Mouse (Mus musculus): ENCODE data around the gene Mettl5. TPM values are rescaled to one million over a fixed set of nuclear protein-coding genes. Genes with fewer than 3 reads are reported as not detected.
A peak's percentile ranks its signal among the peaks of the same experiment; 100 is the strongest.
"Not testable (repeated sequence)": the region's sequence is repeated elsewhere in the genome, so short reads cannot be mapped to it uniquely, and the experiment has no call there.

Gene Mettl5
- total RNA-seq (2021), result 10 to 100 TPM; 12.8 to 12.9 TPM

DNA sequence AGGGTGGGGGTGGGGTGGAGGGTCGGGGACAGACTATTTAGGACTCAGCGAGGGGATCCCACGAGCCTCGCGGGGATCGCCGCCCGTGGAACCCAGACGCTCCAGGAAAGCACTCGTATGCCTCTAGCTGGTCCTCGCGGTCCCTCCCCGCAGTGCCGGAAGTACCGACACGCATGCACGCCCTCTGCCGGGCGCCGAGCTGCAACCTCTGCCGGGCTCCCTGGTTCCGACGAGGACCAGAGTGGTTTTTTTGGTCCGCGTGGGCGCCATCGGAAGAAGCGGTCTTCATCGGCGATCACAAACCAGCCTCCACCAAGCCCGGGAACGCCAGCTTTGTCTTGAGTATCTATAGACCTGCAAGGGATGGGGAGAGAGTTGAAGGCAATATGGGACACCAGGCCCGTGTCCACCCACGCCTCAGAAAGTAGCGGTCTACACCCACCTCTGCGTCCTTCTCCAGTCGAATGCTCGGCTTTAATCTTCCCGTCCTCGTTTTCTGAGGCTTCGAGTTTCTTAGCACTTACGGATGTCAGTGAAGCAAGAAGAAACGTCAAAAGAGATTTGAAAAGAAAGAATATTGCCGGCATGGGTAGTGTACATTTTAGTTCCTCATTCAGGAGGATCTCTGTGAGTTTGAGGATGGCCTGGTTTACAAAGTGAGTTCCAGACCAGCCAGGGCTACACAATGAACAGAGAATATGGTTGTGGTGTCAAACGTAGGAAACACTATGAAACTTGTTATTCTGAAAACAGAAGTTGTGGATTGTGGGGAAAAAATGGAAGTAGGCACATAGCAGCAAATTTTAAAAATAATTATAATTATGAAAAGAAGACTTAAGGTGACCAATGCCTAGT, at the start of gene Mettl5:
Mettl5 (minus strand) TSS at position 165 of the 855 bp plus-strand sequence.
- DNase-seq, result peak; percentile 83 to 84

DNA sequence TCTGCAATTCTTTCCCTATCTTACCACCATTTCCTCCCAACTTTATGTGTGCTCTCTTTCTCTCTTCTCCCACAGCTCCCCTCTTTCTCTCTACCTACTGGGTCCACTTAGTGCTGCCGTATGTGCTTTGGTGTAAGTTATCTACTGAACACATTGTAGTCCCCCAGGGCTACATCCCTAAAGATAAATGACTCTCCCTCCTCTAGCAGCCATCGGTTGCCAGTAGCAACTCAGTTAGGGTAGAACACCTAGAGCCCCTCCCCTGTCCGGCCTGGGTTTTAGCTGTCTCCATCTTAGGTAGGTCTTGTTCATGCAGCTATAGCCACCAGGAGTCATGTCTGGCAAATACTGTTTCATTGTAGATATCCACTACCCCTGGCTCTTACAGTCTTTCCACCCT, 39.5 kb upstream of the Mettl5 start:
- DNase-seq, result no peak

DNA sequence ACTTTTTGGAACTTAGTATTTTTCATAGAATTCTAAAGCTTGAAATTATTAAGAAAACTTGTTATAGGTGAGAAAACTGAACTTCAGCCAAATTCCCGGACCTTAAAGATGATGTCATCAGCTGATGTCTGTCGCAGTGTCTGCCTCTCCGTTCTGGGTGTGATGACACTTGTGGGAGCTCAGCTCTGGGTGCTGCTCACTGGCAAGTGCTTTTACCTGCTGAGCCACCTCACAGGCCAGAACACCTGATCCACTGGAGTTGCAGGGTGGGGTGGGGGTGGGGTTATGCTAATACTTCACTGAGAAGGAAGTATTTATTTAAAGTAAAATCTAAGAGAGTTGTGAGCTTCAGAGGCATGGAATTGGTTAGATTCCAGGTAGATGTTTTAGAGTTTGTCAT, 31.9 kb upstream of the Mettl5 start:
- no peak for DNase-seq

DNA sequence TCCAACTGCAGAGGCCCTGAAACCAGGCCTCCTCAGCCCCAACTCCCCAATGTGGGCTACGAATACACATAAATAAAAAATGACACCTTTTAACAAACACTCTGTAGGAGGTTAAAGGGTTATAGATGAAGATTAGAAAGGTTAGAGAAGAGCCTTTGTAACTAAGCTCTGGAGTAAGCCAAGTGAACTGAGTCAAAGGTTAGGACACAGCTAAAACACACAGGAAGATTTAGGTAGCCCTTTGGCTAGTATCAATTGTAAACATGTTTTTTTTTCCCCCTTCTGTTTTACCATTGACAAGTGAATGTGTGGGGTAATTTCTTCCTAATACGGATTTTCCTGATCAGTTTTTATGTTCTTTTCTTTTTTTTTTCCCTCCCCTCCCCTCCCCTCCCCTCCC, 27.4 kb upstream of the Mettl5 start:
- no peak for DNase-seq

DNA sequence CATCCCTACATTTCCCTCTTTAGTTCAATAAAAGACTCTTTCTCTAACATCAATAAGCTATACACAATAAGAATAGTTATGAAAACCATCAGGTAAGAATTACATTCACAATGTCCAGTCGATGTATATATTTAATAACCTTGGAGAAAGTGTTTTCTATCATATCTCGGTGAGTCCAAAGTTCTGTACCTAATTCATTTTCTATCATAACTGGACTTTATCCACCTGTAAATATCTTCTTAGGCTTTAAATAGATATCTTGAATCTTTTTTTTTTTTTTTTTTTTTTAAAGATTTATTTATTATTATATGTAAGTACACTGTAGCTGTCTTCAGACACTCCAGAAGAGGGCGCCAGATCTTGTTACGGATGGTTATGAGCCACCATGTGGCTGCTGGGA, 22.0 kb upstream of the Mettl5 start:
- DNase-seq, result not testable (repeated sequence)

DNA sequence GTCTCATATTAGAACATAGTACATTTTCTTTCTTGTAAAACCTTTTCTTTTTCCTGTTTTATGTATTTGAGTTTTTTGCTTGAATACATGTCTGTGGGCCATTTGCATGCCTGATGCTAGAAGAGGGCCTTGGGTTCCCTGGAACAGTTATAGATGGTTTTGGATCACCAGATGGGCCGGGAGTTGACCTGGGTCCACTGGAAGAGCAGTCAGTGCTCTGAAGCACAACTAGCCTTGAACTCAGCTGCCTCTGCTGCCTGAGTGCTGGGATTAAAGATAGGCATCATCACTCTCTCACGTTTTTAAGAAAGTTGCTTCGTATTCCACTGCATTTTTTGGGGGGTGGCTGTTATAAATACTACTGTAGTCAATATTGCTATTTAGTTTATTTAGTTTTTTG, 18.1 kb upstream of the Mettl5 start:
- DNase-seq, result no peak

DNA sequence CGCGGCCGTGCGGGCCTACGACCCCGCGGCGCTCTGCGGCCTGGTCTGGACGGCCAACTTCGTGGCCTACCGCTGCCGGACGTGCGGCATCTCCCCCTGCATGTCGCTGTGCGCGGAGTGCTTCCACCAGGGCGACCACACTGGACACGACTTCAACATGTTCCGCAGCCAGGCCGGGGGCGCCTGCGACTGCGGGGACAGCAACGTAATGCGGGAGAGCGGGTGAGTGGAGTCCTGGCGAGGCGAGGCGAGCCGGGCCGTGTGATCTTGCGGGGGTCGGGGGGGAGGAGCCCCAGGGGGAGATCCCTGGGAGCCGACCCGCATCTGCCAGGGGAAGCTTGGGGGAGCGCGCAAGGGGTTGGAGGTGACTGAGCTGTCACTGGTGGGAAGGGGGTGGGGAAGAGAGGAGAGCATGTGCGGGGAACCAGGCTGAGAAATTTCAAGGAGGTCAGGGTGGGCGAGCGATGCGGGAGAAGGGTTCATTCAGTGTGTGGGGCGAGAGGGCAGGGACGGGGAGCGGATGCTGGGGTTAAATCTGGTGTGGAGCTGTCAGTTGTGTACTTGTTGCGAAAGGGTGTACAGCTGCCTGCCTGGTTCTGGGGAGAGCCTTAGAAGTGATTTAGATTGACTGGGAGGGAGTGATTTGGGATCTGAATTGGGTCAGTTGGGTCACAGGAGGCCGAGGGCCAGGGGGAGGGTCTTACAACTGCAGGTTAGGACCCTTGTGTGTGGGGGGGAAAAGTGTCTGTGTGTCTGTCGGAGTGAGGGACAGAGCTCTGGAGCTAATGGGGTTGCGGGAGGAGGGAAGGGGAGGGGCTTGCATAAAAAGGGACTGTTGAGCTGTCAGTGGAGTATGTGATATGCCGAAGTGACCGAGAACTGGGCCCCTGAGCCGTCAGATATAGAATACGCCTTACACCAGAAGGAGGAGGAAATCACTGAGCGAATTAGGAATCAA, 12.5 kb upstream of the Mettl5 start:
- peak; percentile 45 to 46 for DNase-seq

DNA sequence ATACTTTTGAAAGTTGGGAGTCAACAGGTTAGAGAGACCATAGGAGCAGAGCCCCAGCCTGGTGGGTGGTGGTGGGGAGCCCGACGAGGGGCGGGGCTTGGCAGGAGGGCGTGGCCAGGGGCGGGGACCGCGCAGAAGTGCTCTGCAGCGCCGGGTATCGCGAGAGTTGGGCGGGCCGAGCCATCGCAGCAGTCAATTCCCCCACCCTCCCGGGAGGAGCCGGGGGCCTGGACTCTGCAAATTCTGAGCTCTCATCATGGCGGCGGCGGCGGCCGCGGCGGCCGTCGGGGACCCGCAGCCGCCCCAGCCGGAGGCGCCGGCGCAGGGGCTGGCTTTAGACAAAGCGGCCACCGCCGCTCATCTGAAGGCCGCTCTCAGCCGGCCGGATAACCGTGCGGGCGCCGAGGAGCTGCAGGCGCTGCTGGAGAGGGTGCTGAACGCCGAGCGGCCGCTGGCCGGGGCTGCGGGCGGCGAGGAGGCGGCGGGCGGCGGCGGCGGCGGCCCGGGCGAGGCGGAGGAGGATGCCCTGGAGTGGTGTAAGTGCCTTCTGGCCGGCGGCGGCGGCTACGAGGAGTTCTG, 11.7 kb upstream of the Mettl5 start, which contains the start of gene Ubr3:
Ubr3 (plus strand) TSS at position 208 of the 579 bp plus-strand sequence.
- DNase-seq, result peak; percentile 96

DNA sequence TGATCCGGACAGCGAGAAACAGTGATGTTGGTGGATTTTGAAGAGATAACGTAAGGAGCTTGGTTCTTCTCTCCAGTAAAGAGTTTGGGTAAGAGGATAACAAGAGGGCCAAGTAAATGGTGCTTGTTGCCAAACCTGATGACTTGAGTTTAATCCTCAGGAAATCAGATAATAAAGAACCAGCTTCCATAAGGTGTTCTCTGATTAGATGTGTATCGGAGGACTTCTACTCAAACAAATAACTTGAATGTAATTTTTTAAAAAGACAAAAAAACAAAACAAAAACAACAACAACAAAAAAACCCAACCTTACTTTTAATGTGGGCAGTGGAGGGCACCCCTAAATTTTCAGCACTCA, 10.8 kb upstream of the Mettl5 start:
- no peak for DNase-seq

DNA sequence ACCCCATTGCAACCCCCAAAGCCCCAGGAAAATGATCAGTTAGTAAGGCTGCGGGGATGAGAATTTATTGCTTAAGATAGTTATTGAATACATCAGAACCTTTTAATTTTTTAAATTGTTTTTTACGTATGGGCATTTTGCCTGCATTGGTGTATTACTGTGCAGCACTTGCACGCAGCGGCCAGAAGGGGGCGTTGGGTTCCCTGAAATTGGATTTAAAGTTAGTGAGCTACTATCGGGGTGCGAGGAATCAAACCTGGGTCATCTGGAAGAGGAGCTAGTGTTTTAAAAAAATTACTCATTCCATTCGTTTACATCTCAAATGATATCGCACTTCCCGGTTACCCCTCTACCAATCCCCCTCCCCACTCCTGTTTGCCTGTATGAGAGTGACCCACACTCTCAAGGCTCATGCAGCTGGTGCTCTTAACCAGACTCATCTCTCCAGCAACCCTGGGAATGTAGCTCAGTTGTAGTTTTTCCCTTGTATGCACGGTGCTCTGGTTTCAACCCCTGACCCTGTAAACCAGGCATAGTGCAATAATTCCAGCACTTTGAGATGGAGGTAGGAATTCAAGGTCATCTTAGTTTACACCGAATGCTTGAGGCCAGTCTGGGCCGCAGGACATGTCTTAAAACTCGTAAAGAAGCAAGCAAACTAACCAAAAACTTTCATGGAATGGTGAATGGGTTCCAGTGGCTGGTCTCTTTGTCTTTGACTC, 10.2 kb upstream of the Mettl5 start:
- no peak for DNase-seq

DNA sequence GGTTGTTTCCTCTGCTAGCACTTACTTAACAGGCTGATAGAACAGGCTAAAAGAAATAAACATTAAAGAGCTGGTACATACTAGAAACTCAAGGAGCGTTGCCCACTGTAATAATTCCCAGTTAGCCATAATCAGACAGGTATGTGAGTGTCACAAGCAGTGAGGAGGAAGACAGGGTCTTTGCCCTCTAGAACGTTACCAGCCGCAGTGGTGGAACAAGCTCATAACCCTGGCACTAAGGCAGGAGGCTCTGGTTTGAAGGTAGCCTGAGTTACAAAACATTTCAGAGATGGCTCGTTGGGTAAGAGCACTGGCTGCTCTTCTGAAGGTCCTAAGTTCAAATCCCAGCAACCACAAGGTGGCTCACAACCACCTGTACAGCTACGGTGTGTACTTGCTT, 8.5 kb upstream of the Mettl5 start:
- no peak for DNase-seq

DNA sequence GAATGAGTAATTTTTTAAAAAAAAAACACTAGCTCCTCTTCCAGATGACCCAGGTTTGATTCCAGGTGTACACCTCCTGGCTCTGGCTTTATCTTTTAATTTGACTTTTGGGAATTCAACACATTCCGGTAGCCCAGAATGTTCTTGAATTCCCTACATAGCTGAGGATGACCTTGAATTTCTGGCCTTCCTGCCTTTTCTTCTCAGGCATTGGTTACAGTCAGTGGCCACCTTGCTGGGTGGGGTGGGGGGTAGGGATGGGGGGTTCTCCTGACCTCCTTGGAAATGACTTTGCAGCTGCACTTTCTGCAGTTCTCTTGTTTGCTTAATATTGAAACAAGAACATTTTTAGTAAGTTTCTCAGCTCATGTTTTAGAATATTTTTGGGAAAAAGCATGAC, 7.7 kb upstream of the Mettl5 start:
- DNase-seq, result no peak

DNA sequence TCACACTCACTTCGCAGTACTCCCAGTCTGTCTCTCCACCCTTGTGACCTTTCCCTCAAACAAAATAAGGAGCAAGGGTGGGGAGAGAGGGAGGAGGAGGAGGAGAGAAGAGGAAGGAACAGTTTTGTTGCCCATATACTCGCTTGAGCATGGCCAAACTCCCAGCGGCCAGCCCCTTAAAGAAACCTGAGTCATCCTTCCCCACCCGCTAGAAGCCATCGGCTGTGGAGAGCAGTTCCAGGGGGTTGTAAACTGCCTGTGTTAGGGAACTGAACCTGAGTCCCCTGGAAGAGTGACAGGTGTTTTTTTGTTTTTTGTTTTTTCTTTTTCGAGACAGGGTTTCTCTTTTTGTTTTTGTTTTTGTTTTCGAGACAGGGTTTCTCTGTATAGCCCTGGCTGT, 5.4 kb upstream of the Mettl5 start:
- DNase-seq, result no peak

DNA sequence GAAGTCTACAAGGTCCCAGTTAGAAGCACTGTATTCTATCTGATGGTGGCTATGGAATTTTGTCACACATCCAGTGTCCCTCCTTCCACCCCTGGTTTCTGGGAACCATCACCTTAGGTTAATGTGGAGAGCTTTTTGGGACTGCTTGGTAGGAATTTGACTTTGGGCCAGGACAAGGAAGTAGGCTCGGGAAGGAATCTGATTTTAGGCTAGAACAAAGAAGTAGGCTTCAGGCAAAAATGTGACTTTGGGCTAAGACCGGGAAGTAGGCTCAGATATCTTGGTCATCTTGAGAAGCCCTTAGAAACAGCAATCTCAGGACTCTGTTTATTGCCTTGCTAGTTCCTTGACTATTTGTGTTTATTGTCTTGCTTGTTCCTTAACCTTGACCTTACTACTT, 3.5 kb upstream of the Mettl5 start:
- DNase-seq, result no peak

DNA sequence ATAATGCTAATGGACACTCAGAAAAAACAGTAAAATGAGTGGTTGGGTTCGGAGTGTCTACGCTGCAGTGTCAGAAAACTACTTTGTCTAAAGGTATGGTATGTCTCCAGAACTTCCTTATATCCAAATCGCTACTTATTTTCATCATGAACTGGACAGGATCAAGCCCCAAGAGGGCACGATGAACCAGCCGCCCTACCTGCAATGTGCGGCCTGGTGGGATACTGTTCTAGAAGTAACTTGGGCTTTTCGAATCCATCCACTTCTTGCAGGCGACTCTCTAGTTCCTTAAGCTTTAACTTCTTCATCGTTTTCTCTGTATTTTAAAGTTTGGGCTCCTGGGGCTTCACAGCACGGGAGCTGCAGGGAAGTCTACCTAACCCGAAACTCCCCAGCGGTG, 365 bp downstream of the Mettl5 start:
- DNase-seq, result peak in 1 of 2 experiments; percentile 9

DNA sequence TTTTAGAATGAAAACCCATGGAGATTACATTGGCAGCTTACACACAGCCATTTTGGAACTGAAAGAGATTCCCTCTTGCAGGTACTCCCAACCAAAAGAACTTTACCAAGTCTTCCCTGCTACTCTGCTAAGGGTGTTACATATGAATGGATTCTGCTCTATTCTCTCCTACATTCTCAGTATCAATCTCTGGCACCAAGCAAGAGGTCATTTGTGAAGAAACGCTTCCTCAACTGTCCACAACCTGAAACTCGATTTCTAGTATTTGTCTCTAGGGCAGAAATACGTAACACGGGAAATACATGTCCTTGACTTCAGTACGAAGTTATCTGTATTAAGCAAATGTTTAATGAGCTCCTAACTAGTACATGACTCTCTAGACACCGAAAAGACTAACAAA, 834 bp downstream of the Mettl5 start:
- no peak for DNase-seq

DNA sequence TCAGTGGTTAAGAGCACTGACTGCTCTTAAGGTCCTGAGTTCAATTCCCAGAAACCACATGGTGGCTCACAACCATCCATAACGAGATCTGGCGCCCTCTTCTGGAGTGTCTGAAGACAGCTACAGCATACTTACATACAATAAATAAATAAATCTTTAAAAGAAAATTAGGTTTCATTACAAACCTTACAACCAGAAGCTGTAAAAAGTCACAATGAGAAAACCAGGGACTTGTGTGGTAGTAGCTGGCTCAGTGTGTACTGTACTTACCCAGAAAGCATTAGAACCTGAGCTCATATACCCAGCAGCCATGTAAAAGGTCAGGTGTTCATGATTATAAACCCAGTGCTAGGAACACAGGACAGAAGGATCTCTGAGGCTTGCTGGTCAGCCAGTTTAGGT, 1.4 kb downstream of the Mettl5 start:
- DNase-seq, result no peak

DNA sequence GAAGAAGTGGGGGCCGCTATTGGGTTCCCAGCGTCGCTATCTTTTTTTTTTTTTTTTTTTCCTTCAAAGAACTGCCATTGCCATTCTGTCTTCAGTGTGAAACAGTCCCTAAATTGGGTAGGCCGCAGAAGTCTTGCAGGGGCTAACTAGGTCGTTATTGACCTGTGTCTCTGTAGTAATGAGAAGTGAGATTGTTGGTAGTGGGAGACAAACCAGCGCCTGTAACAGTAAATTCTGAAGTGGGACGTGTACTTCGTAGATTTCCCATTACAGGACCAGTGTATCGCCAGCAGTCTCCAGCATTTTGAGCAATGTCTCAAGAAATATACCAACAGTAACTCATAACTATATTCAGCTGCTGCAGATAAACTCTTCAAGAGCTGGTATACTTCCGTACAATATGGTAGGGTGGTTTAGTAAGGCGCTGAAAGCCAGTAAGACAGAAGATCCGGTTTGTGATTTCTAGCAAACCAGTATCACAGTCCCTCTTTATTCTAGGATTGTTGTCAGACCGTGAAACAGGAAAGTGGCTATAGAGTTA, 23.2 kb downstream of the Mettl5 start:
- DNase-seq, result no peak

DNA sequence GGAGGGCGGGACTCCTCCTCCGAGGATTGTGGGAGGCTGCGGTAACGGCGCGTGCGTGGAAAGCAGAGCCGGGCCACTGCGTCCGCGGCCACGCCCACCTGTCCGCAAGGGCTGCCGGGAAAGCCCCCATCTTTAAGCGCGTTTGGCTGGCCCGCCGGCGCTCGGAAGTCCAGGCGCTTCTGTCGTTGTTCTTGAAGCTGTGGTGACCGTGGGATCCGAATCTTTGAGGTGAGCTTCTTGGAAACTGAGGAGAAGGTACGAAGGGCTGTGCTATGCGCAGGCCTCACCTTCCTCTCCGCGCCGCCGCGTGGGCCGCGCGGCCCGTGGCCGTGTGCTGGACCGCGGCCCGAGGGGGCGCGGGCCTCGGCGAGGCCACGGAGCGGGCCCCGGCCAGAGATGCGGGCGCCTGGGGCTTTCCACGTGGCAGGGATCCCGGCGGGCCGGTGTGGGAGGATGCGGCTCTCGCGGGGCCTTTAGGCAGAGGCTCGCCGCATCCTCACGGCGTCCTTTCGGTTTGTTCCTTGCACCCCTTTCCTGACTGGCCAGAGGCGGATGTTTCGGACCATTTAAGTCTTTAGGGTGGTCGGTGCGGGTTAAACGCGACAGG, 23.8 kb downstream of the Mettl5 start, which contains the start of gene Ssb:
Ssb (plus strand) TSS at position 78 of the 607 bp plus-strand sequence.
- DNase-seq, result peak; percentile 90

DNA sequence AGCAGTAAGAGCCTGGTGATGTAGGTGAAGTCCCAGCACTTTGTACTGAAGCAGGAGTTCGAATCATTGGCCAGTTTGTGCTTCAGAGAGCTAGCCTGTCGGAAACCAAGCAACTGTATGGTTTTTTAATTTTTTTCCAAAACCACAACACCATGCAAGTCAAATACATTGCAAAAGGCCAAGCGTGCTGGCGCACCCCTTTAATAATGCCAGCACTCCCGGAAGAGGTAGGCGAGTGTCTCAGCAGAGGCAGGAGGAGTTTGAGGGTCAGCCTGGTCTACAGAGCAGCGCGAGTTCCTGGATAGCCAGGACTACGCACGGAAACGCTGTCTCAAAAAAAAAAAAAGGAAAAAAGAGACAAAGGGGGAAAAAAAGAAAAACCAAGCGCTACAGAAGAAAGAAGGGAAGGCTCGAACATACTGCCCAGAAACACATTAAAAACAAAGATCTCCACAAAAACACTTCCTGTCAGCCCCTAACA, 24.4 kb downstream of the Mettl5 start:
- peak in 1 of 2 experiments; percentile 12 for DNase-seq

DNA sequence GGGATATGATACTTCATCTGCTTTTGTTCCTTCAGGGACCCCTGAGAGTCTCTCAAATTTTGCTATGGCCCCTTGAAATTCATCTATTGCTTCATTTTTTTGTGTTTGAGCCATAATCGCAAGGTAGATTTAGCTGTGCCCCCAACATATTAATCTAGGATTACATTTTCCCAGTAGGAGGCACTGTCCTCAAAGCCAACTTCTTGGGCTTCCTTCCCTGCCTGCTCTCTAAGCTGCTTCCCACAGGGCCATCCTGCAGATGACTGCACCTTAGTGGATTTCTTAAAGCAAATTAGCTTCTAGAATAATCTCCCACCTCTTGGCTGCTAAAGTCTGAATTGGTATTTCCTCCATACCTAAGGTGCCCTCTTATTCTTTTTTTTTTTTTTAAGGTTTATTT, 27.5 kb downstream of the Mettl5 start:
- DNase-seq, result no peak
